Mouse (Mus musculus) heart, postnatal 0 days (tissue): ENCODE data around the gene Bak1.

Source experiments
- CTCF ChIP-seq: IDR thresholded peaks from 2 replicates; pipeline ENCODE4 v1.5.1; 2016; ENCODE audit warnings: antibody characterized with exemption, control low read depth, low read depth
- EP300 ChIP-seq: IDR thresholded peaks from 2 replicates; pipeline ENCODE4 v1.6.1; 2016; ENCODE audit warnings: antibody characterized with exemption, low read depth

- no peak for TF ChIP-seq CTCF
- no peak for TF ChIP-seq EP300
These were observed at the start of gene Bak1 for GRCm38 (mm10) chr17:27028909-27029308.
